Mouse (Mus musculus): ENCODE measurements at regions not wholly inside any gene's neighbourhood (a gene's known extent, or its start where the extent isn't known, plus 50 kb on each side); places are given as distances from the start of the nearest gene placed in this dataset.

- DNase-seq (ENCODE audit: inconsistent ontology term) = peak; percentile 4
These were observed 678.8 kb upstream of the Sox9 start for GRCm38 (mm10) chr11:112103252-112103651.

GRCm38 (mm10) chr11:112106891-112107290 lies 675.1 kb upstream of the Sox9 start:
- no peak for DNase-seq (ENCODE audit: inconsistent ontology term)

GRCm38 (mm10) chr11:112107314-112107713 lies 674.7 kb upstream of the Sox9 start:
- DNase-seq (ENCODE audit: inconsistent ontology term) = no peak

- DNase-seq (ENCODE audit: inconsistent ontology term) = no peak
These were observed 661.0 kb upstream of the Sox9 start for GRCm38 (mm10) chr11:112121026-112121425.

- DNase-seq (ENCODE audit: inconsistent ontology term) = no peak
These were observed 660.2 kb upstream of the Sox9 start for GRCm38 (mm10) chr11:112121831-112122230.

- DNase-seq (ENCODE audit: inconsistent ontology term) = no peak
These were observed 656.6 kb upstream of the Sox9 start for GRCm38 (mm10) chr11:112125249-112125933.

- DNase-seq (ENCODE audit: inconsistent ontology term) = no peak
These were observed 651.9 kb upstream of the Sox9 start for GRCm38 (mm10) chr11:112130090-112130489.

- no peak for DNase-seq (ENCODE audit: inconsistent ontology term)
These were observed 644.5 kb upstream of the Sox9 start for GRCm38 (mm10) chr11:112137401-112138020.

GRCm38 (mm10) chr11:112140058-112140457 lies 642.0 kb upstream of the Sox9 start:
- no peak for DNase-seq (ENCODE audit: inconsistent ontology term)

GRCm38 (mm10) chr11:112140495-112140894 lies 641.5 kb upstream of the Sox9 start:
- peak; percentile 26 for DNase-seq (ENCODE audit: inconsistent ontology term)

- DNase-seq (ENCODE audit: inconsistent ontology term) = no peak
These were observed 641.1 kb upstream of the Sox9 start for GRCm38 (mm10) chr11:112140912-112141311.

GRCm38 (mm10) chr11:112152051-112152450 lies 630.0 kb upstream of the Sox9 start:
- no peak for DNase-seq (ENCODE audit: inconsistent ontology term)

GRCm38 (mm10) chr11:112153198-112153597 lies 628.8 kb upstream of the Sox9 start:
- no peak for DNase-seq (ENCODE audit: inconsistent ontology term)

- DNase-seq (ENCODE audit: inconsistent ontology term) = no peak
These were observed 627.2 kb upstream of the Sox9 start for GRCm38 (mm10) chr11:112154712-112155319.

- no peak for DNase-seq (ENCODE audit: inconsistent ontology term)
These were observed 626.6 kb upstream of the Sox9 start for GRCm38 (mm10) chr11:112155339-112155955.

GRCm38 (mm10) chr11:112163681-112164265 lies 618.3 kb upstream of the Sox9 start:
- DNase-seq (ENCODE audit: inconsistent ontology term) = no peak

- no peak for DNase-seq (ENCODE audit: inconsistent ontology term)
These were observed 608.4 kb upstream of the Sox9 start for GRCm38 (mm10) chr11:112173585-112173984.

GRCm38 (mm10) chr11:112175302-112175701 lies 606.7 kb upstream of the Sox9 start:
- no peak for DNase-seq (ENCODE audit: inconsistent ontology term)

- no peak for DNase-seq (ENCODE audit: inconsistent ontology term)
These were observed 601.4 kb upstream of the Sox9 start for GRCm38 (mm10) chr11:112180666-112181065.

GRCm38 (mm10) chr11:112197620-112198268 lies 584.3 kb upstream of the Sox9 start:
- peak; percentile 46 for DNase-seq (ENCODE audit: inconsistent ontology term)

- DNase-seq (ENCODE audit: inconsistent ontology term) = no peak
These were observed 577.5 kb upstream of the Sox9 start for GRCm38 (mm10) chr11:112204561-112204960.

GRCm38 (mm10) chr11:112209414-112209813 lies 572.6 kb upstream of the Sox9 start:
- DNase-seq (ENCODE audit: inconsistent ontology term) = peak; percentile 43
